Mouse (Mus musculus) testis, adult 2 months (tissue): ENCODE measurements around the gene Fli1. TPM values are rescaled to one million over a fixed set of nuclear protein-coding genes. Genes with fewer than 3 reads are reported as not detected.

ENCODE experiments used
- H3K27ac ChIP-seq: fragments of 200-500 bp; 2 replicates; pipeline ENCODE4 v1.5.1; 2012; ENCODE audit warnings: low read depth, low read length; ENCODE audit not compliant: control insufficient read depth, insufficient read depth
- H3K27me3 ChIP-seq: fragments of 200-500 bp; 2 replicates; pipeline ENCODE4 v1.6.1; 2012; ENCODE audit warnings: mild to moderate bottlenecking, low read length, moderate library complexity; ENCODE audit not compliant: control insufficient read depth, insufficient read depth
- H3K36me3 ChIP-seq: fragments of 200-500 bp; 2 replicates; pipeline ENCODE4 v1.6.1; 2012; ENCODE audit warnings: mild to moderate bottlenecking, low read length; ENCODE audit not compliant: control insufficient read depth, insufficient read depth
- H3K4me1 ChIP-seq: fragments of 200-500 bp; 2 replicates; pipeline ENCODE4 v1.6.1; 2012; ENCODE audit warnings: low read length; ENCODE audit not compliant: control insufficient read depth, insufficient read depth
- H3K4me3 ChIP-seq: fragments of 200-500 bp; 2 replicates; pipeline ENCODE4 v1.5.1; 2012; ENCODE audit warnings: low read depth, mild to moderate bottlenecking, low read length, moderate library complexity, mixed read lengths; ENCODE audit not compliant: control insufficient read depth
- CTCF ChIP-seq: fragments of 200-500 bp; IDR thresholded peaks from 2 replicates; pipeline ENCODE4 v1.5.1; 2012; ENCODE audit warnings: low read depth, mild to moderate bottlenecking, inconsistent platforms, low read length, moderate library complexity; ENCODE audit not compliant: control insufficient read depth, insufficient read depth, insufficient replicate concordance
- POLR2A ChIP-seq: fragments of 200-500 bp; IDR thresholded peaks from 2 replicates; pipeline ENCODE4 v1.6.1; 2012; ENCODE audit warnings: low read depth, mild to moderate bottlenecking, inconsistent platforms, low read length, moderate library complexity; ENCODE audit not compliant: control insufficient read depth
- polyA plus RNA-seq: library from polyadenylated mRNA; depleted of rRNA; stranded (reverse); fragments of >200 nt; gene quantifications from 2 replicates; pipeline ENCODE4 v1.2.3, GENCODE M21; 2012

Fli1 gene
- polyA plus RNA-seq, 1 experiment = 0.51 TPM

- no peaks in the 10 kb centered on the region for H3K27me3 ChIP-seq
- no peak overlapping the region for H3K27ac ChIP-seq
- no peak overlapping the region for H3K4me3 ChIP-seq
- no peaks in the 10 kb centered on the region for H3K36me3 ChIP-seq
- H3K4me1 ChIP-seq = no peaks in the 10 kb centered on the region
- no peak for TF ChIP-seq POLR2A
- no peak for TF ChIP-seq CTCF
Measured at GRCm38 (mm10) chr9:32495643-32495997, 47.0 kb downstream of the Fli1 start.

- no peak overlapping the region for H3K27ac ChIP-seq
- H3K27me3 ChIP-seq = no peaks in the 10 kb centered on the region
- H3K36me3 ChIP-seq = no peaks in the 10 kb centered on the region
- TF ChIP-seq CTCF (no peak), POLR2A (no peak)
- no peaks in the 10 kb centered on the region for H3K4me1 ChIP-seq
- no peak overlapping the region for H3K4me3 ChIP-seq
Measured at GRCm38 (mm10) chr9:32494891-32495642, 47.6 kb downstream of the Fli1 start.

GRCm38 (mm10) chr9:32493588-32494423, 48.9 kb downstream of the Fli1 start:
- no peak for TF ChIP-seq POLR2A
- no peak for TF ChIP-seq CTCF
- H3K4me1 ChIP-seq = no peaks in the 10 kb centered on the region
- H3K27me3 ChIP-seq = no peaks in the 10 kb centered on the region
- H3K27ac ChIP-seq = no peak overlapping the region
- no peak overlapping the region for H3K4me3 ChIP-seq
- no peaks in the 10 kb centered on the region for H3K36me3 ChIP-seq

- TF ChIP-seq POLR2A (no peak), CTCF (no peak)
- Histone ChIP-seq H3K36me3 (no peaks in the 10 kb centered on the region), H3K4me3 (no peak overlapping the region), H3K27me3 (no peaks in the 10 kb centered on the region), H3K4me1 (no peaks in the 10 kb centered on the region), H3K27ac (no peak overlapping the region)
Measured at GRCm38 (mm10) chr9:32492753-32493152, 49.9 kb downstream of the Fli1 start.

- no peaks in the 10 kb centered on the region for H3K36me3 ChIP-seq
- no peak overlapping the region for H3K27ac ChIP-seq
- H3K27me3 ChIP-seq = no peaks in the 10 kb centered on the region
- TF ChIP-seq CTCF (no peak), POLR2A (no peak)
- no peak overlapping the region for H3K4me3 ChIP-seq
- no peaks in the 10 kb centered on the region for H3K4me1 ChIP-seq
Measured at GRCm38 (mm10) chr9:32491484-32491883, 51.2 kb downstream of the Fli1 start.

- TF ChIP-seq POLR2A = no peak
- H3K4me3 ChIP-seq = no peak overlapping the region
- no peaks in the 10 kb centered on the region for H3K27me3 ChIP-seq
- H3K4me1 ChIP-seq = no peaks in the 10 kb centered on the region
- no peak overlapping the region for H3K27ac ChIP-seq
- H3K36me3 ChIP-seq = no peaks in the 10 kb centered on the region
Measured at GRCm38 (mm10) chr9:32489794-32490358, 52.8 kb downstream of the Fli1 start.

GRCm38 (mm10) chr9:32489315-32489714, 53.3 kb downstream of the Fli1 start:
- no peak for TF ChIP-seq POLR2A
- TF ChIP-seq CTCF = no peak
- Histone ChIP-seq H3K4me3 (no peak overlapping the region), H3K36me3 (no peaks in the 10 kb centered on the region), H3K4me1 (no peaks in the 10 kb centered on the region), H3K27me3 (no peaks in the 10 kb centered on the region), H3K27ac (no peak overlapping the region)
